Mouse (Mus musculus) monocyte, adult 5-6 weeks (primary cell): ENCODE data around the gene Sun5. TPM values are rescaled to one million over a fixed set of nuclear protein-coding genes. Genes with fewer than 3 reads are reported as not detected.
"Not testable (repeated sequence)": the region's sequence is repeated elsewhere in the genome, so short reads cannot be mapped to it uniquely, and the experiment has no call there.

Source experiments
- ATAC-seq: fragments of 153-309, 156-312 bp; replicated peaks from 2 replicates; pipeline ENCODE4 v1.8.0; 2017; ENCODE audit warnings: mild to moderate bottlenecking; ENCODE audit not compliant: low TSS enrichment, insufficient number of reproducible peaks, severe bottlenecking, poor library complexity, low FRiP score
- total RNA-seq: library from RNA; stranded (forward); fragments of 200-1000, 200-491, 200-594 nt; gene quantifications from 3 replicates; pipeline ENCODE4 v1.2.3, GENCODE M21; 2017

Gene Sun5
- not detected in 3 replicates for total RNA-seq

DNA sequence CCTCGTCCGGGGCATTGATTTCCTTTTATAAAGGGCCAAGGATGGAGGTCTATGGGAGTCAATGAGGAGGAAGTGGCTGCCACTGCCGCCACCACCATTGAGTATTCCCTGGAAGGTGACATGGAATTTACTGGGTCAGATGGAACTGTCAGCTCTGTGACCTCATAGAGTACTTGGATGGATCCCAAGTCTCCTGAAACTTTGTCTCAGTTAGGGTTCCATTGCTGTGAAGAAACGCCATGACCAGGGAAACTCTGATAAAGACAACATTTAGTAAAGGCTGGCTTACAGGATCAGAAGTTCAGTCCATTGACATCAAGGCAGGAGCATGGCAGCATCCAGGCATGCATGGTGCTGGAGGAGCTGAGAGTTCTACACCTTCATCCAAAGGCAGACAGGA is at the start of gene Sun5:
Sun5 (minus strand) TSS at position 101 of the 400 bp plus-strand sequence.
- ATAC-seq = no peak

DNA sequence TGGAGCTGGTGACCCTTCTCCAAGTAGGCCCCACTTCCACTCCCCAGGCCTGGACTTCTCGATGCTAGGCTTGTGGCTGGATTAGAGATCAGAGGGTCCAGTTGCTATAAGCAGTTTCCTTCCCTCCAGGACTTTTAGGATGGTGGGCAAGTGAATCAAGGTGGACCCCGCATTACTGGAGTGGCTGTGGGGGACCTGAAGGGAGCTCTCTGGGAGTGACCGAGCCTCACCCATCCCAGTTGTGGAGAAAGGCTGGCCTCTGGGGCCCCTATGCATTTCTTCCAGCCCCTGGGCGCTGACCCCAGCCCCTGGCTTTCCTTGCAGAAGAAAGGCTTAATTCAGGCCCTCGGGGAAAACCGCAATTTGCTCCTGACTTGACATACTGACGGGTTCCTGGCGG is 47.0 kb upstream of the Sun5 start, which contains the start of gene Bpifb3:
Bpifb3 (plus strand) TSS at position 301 of the 400 bp plus-strand sequence.
- no peak for ATAC-seq

DNA sequence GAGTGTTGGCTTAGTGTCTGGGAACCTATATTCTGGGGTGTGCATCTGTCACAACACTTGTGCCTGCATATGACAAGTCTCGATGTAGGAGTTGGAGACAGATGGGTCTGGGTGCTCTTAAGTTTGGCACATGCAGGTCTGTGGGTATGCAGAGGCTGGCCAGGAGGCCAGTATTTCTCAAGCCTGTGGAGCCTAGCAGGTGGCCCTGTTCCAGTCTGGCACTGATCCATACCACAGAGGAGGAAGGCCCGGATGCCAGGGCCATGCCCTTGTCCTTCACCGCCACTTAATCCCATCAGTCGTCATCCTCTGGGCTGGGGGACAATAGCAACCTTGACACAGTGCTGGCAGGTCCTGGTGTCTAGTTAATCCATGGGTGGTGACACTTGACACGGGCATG is 43.3 kb upstream of the Sun5 start:
- no peak for ATAC-seq

DNA sequence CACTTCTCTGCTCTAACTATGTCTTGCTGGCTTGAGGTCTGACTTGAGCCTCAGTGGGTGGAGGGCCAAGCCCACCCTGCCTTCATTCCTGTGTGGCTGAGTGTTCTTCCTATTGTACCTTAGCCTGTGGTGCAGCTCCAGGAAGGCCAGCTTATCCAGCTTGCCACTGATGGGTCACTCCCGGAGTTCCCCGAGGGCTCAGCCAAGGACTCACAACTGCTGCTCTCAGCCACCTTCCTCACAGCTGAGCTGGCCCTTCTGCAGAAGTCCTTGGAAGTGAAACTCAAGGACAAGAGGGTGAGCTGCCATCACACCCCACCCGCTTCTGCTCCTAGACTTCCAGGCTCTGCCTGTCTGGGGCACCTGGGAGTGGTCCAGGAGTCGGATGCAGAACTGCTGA is 35.7 kb upstream of the Sun5 start:
- ATAC-seq = no peak

DNA sequence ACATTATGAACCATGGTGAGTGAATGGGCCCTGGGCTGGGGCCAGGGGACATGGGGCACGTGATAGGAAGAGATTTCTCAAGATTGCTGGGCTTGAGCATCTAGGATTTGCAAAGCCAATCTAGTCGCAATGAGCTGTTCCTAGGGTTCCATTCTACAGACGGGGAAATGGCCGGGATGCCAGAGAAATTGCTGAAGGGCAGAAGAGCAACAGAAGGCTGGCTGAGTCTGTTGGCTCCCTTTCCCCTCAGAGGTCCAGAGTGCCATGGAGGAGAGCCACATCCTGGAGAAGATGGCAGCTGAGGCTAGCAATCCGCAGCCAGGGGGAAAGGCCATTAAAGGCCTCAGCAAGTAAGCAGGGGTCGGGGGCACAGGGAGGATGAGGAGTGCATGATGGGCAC is 31.8 kb upstream of the Sun5 start:
- ATAC-seq = no peak

DNA sequence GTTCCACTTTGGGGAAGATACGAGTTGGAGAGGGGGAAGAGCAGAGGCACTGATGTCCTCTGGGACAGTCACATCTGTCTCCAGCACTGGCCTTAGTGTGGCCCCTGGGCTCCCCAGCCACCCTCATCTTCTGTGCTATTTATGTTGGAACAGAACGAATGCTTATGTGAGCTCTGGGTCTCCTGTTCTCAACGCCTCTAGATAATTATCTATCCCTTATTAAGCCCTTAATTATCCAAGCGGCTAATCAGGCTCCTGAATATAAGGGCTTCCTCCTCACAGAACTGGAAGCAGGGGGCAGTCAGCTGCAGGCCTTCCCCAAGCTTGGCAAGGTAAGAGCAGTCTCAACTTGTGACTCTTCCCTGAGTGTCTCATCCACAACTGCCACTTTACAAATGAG is 29.2 kb upstream of the Sun5 start, which contains the start of gene Bpifb6:
Bpifb6 (plus strand) TSS at position 301 of the 400 bp plus-strand sequence.
- no peak for ATAC-seq

DNA sequence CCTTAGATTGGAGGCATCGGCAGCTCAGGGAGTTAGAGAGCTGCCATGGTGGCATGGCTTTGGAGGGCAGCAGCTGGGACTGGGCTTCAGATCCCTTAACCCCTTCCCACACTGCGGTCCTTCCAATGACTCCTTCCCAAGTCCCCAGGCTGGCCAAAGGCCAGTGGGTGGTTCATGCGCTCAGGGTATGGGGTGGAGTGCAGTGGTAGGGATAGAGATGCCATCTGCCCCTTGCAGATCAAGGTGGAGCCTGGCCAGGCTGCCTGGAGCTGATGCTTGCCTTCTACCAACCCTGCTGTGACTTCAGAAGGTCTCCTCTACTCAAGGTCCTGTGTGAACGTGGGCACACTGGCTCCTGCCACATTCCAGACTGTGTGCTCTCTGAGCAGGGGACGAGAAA is 28.2 kb upstream of the Sun5 start:
- no peak for ATAC-seq

DNA sequence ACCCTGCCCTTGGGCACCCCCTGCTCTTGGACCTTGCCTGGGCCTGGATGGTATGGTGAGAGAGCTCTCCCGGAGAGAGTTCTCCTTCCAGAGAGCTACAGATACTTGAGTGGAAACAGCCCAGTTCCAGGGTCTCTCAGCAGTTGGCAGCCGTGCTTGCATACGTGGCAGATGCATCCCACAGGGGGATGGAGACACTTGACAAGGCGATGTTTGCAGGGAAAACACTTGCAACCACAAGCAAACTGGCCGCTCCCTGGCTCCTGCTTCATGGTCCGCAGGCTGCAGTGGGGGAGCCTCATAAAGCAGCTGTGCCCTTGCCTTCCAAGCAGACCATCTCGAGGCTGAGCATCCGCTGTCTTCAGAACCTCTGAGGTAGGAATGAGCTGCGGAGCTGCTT is 3.9 kb upstream of the Sun5 start, which contains the start of gene Bpifb2:
Bpifb2 (plus strand) TSS at position 301 of the 400 bp plus-strand sequence.
- ATAC-seq = no peak

DNA sequence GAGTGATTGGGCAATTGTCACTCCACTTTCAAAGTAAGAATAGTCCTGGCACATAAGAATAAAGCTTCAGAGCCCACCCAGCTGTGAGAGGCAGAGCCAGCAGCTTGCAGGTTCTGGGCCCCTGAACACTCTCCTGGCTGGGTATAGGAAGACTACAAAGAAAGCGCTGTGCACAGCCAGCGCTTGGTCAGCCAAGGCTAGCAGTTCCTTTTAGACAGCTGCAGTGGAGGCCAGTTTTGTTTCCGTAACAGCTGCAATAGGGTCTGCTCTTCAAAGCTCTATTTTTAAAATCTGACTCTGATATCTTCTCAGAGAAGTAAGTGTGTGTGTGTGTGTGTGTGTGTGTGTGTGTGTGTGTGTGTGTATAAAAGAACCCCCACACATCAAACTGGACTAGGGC is 8.9 kb downstream of the Sun5 start:
- no peak for ATAC-seq

DNA sequence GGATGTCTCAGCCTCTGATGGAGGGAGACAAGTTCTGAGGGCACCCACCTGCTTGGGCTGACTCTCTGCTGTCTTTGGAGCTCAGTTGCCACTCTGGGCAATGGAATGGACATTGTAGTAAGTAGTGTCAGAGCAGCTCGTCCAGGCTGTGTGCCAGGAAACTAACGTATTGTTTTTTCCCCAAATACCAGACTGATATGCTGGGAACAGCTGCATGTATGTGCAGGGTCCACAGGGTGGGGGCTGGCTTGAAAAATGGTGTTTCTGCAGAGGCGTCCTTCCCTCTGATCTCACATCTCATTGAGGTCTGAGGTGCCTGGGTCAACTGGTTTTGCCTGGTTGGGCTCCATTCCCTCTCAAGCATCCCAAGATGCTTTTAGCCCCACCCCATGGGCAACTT is 10.2 kb downstream of the Sun5 start:
- no peak for ATAC-seq

DNA sequence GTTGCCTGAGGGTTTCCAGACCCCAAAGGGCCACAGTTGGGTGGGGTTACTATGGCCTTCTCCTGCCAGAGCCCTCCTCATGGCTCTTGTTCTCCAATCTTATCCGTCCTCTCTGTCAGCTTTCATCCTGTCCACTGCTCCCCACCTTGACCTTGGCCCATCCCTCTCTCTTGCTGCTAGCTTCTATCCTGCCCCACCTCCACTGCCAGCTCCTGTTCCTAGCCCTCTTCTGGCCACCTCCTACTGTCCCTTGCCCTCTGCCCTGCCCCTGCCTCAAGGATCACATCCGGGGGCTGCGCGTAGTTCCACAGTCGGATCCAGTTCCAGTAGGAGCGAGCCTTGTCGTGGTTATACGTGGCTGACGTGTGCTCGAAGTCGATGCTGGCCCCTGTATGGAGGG is 10.6 kb downstream of the Sun5 start:
- ATAC-seq = no peak

DNA sequence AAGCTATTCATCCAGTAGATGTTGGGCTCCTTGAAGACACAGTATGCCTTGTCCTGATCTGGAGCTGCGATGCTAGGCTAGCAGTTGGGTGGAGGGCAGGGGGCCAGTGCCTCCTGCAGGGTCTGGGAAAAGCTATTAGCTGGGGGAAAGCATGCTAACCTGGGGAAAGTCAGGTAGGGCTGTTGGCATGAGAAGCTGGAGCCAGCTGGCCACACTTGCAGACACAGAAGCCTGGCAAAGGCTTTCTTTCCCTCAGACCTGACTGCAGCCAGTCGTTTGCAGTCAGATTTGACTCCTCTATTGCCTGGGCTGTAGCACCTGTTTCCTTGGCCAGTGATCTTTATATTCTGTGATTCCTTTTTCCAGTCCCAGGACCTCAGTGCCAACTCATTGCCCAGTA is 11.3 kb downstream of the Sun5 start:
- ATAC-seq = no peak

DNA sequence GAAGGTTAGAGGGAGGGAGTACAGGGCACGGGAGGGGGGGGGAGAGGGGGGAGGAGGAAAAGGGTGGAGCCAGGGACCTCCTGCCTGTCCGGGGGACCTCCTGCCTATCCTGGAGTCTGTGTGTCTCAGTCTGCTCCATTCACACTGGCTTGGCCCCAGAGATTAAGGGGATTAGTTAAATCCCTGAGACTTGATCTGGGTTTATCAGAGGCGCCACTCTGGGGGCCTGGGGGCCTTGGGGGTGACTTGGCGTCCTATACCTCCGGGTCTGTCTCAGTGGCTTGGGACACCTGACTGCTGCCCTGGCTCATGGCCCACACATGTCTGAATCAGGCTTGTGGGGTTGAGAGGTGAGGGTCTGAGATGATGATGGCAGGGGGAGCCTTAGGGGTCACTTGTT is 17.3 kb downstream of the Sun5 start:
- ATAC-seq = no peak

DNA sequence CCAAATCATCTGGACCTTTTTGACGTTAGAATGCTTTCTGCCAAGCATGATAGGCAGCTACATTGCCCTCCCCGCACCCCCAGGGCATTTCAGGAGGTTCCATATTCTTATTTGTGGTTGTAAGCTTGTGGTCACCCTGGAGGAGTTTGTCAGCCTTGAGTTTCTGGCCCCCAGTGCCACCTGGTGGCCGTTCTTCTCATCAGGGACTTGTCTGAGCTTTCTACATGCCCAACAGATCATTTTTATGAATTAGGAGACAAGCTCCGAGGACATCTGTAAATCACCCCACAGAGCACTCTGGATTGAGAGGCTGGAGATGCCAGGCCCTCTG is 19.9 kb downstream of the Sun5 start:
- no peak for ATAC-seq

DNA sequence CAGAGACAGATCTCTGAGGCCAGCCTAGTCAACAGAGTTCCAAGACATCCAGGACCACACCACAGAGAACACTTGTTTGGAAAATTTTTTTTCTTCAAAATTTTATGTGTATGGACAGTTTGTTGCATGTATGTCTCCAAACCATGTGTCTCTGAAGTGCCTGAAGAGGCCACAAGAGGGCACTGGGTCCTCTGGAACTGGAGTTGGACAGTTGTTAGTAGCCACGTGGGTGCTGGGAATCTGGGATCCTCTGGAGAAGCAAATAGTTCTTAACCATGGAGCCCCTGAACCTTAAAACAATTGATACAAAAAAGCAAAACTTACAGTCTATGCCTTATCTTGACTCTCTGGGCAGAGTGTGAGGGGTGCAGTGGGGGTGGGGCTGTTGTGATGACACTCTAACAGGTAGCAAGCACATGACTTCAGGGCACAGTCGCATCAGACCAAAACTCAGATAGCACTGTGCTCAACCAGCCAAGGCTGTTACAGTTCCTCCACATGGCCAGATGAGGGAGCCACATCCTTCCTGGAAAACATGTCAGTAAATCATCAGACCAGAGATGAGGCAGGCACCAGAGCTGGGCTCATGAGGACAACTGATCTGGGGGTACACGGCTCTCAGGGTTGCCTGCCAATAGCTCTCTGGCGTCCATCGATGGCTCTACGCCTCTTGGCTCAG is 20.4 kb downstream of the Sun5 start:
- ATAC-seq = no peak

DNA sequence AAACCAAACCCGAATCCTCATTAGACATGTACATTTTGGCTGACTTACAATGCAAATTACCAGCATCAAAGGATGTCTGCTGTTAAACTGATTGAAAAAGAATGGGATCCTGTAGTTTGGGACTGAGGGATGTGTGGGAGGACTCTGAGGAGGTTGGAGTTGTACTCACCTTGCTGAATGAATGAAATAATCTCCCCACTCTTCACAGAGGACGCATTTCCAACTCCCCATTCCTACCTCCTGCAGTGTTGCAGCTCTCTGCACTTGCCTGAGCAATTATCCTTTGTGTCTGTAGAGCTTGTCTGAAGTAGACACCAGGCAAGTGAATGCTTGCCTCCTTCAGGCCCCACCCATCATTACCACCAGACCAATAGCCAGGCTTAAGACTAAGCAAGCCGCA is 22.5 kb downstream of the Sun5 start:
- no peak for ATAC-seq

DNA sequence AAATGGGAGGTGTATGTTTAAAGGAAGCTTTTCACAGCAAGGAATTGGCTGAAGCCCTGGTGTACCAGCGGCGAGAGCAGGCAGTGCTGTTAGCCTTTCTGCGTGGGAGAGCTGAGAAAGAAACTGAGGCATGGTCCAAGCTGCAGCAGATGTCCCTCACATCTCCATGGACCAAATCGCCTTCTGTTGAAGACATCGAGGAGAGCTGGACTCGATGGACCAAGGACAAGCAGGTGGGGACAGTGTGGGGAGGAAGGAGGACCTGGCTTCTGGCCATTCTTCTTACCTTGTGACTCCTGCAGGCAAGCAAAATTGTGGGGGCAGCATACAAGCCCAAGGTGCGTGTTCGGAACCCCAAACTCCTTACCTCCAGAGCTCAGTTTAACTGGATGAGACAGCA is 28.0 kb downstream of the Sun5 start:
- ATAC-seq = no peak

DNA sequence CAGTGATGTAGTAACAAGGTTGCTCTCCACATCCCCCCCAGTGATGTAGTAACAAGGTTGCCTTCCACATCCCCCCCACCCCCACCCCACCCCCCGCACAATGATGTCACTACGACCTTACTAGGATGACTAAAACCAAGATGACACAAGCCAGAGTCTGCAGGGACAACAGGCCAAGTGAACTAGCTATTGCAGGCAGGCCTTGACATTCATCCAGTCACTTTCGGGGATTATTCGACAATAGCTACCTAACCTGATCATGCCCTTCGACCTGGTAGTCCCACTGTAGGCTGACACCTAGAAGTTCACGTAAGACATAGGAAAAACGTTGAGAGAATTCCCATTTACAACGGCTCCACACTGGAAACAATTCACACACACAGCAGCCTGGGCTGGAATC is 37.6 kb downstream of the Sun5 start:
- no peak for ATAC-seq

DNA sequence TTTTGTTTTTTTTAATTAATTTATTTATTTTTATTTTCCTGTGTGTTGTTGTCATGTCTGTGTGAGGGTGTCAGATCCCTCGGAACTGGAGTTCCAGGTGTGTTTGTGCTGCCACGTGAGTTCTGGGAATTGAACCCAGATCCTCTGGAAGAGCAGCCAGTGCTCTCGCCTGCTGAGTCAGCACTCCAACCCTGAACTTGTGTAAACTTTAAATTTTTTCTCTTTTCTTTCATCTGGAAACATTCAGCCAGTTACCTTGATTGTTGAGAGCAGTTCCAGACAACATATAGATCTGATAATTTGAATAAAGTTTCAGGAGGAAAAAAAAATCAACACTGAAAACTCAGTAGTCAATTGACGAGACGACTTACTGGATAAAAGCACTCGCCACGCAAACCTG is 42.2 kb downstream of the Sun5 start:
- no peak for ATAC-seq

DNA sequence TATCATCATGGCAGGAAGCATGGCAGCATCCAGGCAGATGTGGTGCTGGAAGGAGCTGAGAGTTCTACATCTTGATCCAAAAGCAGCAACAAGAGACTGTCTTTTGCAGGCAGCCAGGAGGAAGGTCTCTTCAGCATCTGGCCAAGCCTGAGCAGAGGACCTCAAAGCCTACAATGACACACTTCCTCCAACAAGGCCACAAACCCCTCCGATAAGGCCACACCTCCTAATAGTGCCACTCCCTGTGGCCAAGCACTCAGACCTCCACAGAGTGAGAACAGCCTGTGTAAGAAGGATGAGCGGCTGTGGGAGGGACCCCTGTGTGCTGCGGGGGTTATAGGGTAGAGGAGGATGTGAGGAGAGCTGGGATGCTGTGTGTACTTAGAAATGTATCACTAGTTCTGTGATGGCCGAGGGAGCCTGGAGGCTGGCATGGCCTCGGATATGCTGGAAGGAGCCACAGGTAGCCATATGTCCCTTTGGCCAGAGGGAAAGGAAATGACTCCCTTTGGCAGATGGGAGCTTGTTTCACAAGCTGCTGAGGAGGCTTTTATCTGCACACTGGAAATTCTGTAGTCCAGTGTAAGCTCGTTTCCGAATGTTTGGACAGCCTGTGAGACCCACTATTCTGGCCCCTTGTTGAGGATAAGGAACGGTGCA is 43.6 kb downstream of the Sun5 start:
- no peak for ATAC-seq

DNA sequence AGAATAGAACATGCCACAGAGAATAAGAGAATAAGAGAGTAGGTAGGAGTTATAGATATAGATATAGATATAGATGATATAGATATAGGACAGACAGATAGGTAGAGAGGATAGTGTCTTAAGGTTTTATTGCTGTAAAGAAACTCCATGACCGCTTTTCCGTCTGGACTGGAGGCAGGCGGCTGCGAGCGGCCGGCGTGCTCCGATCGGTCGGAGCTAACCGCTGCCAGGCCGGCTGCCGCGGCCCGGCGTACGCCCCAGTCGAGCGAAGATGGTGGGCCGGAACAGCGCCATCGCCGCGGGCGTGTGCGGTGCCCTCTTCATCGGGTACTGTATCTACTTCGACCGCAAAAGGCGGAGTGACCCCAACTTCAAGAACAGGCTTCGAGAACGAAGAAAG is 45.0 kb downstream of the Sun5 start:
- not testable (repeated sequence) for ATAC-seq
